Mouse (Mus musculus) retina, adult 2 months (tissue): ENCODE results near the gene Galnt14.

Experiments
- DNase-seq: peaks from one replicate; pipeline ENCODE4 v3.0.0-alpha.2; 2012; ENCODE audit warnings: low read depth, low spot score

Galnt14 gene

DNA sequence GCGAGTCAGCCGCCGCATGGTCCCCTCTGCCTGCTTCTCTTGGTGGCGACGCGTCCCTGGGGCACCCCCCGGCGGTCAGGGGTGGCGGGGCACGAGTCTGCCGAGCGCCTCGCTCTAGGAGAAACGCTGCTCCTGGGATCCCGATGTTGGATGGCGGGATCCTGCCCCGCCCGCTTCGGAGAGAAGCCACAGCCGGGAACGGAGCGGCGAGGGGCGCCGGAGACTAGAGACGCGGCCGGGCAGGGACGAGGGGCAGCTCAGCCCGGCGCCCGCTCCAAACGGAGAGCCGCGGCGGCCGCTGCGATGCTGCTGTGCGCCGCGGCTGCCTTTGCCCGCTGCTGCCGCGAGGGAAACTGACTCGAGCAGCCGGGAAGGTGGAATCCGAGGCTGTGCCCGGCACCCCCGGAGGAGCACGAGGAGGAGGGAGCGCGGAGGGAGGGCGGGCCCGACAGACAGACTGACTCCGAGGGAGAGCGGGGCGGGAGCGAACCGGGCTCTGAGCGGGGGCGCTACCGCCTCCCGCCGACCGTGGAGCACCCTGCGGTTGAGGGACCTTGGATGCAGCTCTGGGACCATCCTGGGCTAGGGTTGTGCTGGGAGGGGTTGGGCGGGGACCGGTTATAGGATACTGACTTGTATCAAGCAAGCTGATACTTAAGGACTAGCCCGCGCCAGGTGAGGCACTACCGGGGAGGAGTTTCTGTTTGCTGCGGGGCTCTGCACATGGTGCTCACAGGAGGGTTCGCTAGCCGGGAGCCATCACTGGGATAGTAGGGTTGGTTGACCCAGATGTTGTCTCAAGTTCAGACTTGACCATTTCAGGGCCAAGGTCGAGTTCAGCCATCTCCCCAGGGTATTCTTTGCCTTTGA is at the start of gene Galnt14:
Galnt14 (minus strand) TSS at position 412 of the 870 bp plus-strand sequence.
- DNase-seq = no peak

DNA sequence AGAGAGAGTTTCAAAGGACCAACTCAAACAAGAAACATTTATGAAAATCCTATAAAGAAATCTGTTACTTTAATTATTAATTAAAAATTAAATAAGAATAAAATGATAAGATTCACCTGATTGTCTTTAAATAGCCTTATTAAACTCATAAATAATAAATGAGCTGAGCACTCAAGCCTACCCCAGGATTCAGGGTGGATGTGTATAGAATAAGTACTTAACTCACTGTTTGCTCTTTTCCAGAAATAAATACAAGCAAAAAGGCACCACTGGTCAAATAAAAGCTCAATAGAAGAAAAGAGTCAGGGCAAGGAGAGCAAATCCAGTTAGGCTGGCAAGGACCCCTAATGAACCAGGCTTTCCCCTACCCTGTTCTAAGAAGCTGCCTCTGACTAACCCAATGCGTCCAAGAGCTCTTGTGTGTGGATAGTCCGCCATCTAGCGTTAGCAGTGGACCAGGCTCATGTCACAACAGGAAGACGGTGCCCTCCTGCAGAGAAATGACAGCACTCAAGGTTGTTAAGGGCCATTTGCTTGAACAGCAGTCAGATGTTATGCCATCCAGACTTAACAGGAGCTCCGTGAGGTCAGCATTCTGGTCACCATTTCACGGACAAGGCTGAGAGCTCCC is 33.5 kb upstream of the Galnt14 start:
- DNase-seq = peak; percentile 57

DNA sequence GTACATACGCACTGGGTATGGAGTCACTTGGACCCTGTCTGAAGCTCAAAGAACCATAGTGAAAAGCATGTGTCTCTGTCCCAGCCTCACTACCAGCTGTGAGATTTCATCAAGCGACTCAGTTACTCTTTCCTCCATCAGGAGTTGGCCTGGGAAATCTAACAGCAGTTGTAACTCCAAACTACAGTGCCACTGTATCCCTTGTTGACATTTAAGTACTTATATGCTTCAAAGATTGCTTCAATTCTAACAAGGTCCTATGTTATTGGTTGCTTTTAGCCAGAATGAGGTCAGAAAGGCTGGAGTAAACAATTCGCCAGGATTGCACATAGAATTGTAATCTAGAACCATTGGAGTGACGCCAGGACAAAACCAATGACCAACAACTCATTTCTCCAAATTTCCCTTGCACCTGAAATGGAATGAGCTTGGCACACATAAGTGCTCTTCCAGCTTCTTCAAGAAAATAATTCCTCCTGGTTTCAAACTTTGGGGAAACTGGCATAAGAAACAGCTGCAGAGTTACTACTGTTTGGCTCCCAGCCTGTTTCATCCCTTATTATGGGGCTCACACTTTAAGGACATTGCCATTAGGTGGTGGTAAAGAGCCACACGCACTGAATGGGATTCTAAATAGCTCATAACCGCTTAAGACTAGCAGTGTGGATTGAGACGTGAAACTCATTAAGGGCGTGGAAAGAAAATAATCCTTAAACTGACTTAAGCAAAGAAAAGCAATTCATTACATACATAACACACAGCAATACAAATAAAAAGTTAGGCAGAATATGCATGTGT is 13.8 kb upstream of the Galnt14 start:
- no peak for DNase-seq

DNA sequence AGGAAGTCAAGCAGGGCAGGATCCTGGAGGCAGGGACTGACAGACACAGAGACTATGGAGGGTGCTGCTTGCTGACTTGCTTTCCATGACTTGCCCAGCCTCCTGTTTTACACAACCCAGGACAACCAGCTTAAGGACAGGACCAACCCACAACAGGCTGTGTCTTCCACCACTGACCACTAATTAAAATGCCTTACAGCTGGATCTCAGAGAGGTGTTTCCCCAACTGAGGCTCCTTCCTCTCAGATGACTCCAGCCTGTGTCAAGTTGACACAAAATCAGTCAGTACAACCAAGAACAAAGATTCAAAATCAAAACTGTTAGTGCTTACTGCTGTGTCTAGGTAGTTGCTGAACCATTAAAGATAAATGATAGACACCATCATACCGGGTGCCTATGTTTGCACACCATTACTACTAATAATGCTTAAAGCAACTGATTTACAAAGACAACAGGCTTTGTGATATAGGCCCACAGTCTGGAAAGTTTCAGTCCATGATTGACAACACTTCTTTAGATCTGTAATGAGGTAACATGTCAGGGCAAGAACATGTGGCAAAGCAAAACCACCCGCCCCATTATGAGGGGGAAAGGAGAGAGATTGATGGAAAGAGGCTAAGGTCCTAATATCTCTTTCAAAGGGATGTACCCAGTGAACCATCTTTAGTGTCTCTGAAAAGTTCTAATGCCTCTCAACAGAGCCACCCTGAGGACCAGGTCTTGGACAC is 8.9 kb upstream of the Galnt14 start:
- no peak for DNase-seq

DNA sequence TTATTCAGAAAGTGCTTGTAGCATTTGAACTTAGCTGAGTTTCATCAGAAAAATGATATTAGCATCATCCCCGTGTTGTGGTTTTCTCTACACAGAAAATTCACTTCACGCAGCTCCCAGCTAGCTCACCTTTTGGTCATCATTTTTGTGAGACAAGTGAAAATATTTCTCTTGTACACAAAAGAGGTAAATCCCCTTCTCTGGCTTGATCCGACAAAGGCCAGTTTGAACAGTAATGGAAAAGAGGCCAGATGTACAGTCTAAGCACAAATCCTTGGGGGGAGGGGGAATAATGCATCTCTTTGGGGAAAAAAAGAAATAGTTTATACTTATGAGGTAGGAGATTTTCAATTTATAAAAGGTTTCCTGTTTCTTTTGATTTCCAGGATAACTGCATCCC is 6.4 kb upstream of the Galnt14 start:
- no peak for DNase-seq

DNA sequence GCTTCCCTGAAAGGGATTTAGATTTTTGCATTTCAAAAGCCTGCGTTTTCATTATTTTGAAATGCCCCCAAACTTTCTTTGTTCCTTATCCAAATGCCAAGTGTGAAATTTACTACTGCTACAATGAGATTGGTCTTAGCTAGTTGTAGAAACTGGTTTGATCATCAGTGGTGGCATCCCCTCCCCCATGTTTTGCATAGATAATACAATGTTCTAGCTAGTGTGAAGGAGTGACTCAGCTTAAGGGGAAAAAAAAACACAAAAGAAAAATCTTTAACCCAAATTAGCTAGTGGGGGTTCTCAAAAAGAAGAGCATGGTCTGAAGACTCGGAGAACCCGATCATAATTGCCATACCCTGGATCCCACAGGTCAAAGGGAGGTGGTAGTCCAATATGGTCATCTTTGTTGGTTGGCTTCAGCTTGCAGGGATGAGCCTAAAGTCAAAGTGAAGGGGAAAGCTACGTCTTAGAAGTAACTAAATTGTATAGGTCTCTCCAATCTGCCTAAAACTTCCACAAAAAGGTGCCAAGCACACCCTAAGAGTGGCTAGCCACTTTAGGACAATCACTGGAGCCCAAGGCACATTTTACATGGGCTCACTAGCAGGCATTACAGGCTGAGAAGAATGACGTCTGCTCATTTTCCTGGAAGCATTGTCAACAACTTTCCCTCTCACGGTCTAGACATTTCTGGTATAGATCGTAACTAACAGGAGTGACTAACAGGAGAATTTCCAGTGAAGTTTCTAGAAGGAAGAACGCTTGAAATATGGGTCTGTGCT is 4.4 kb upstream of the Galnt14 start:
- no peak for DNase-seq

DNA sequence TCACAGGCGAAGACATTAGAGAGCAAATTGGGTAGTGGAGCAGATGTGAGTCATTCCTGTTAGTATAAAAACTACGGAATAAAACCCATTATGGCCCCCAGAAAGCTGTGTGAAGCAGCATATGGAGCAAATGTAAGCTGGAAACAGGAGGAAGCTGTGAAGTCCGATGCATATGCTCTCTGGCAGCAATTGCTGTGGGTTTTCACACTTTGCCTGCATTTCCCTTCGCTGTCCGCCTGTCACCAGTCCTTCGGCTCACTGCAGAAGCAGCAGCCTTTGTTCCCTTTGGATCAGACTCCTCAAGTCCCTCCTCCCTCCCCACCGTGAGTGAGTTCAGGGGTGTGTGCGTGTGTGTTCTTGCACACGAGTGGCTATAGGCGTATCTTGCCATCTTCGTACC is 3.1 kb upstream of the Galnt14 start:
- no peak for DNase-seq

DNA sequence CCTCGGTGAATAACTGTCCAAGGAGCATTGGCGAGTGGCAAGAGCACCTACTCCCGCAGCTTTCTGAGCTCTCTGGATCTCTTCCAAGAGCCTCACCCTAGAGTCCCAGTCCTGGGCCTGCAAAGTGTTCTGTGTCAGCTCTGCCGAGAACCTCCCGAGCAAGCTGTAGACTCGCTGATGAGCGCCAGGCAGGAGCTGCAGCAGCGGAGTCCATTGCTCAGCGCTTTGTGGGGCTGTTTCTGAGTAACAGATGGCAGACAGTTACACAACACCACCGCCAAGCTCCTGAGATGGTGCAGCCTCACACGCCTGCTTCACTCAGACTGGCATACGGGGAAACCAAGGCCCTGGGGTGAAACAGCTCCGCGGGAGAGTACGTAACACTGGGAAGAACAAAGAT is 1.7 kb upstream of the Galnt14 start:
- DNase-seq = no peak

DNA sequence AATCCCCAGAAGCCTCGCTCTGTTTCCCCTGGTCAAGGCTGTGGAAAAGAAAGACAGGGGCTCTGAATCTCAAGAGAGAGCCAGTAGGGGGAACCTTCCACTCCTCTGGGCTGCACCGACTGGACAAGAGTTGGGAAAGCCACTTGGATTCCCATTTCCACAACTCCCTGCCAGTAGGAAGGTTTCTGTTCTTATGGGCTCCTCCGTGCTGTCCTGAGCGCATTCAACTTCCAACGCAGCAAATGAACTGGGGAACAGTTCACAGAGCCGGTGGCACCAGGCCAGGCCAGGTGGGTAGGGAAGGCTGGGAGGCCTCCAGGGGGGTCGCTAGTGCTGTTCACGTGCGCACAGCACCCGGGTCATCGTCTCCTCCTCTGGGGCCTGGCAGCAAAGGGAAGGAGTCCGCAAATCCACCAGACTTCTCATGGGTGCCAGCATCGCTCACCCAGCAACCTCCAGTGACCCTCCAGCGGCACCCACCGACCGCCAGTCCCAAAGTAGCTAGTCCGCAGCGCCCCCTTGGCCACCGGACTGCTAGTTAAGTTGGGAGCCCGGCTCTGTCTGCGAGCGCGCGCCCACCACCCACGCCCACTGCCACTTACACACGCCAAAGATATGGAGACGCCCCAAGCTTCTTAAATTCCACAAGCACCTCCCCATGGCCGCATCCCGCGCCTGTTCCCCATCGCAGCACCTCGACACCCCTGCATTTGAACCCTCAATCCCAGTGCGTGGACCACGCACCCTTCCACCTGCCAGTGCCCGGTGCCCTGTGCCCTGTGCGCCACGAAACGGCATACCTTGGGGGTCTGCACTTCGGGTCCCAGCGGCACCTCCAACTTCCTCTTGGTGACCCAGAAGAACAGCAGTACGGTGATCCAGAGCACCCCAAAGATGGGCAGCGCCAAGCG is 867 bp downstream of the Galnt14 start:
- DNase-seq = no peak

DNA sequence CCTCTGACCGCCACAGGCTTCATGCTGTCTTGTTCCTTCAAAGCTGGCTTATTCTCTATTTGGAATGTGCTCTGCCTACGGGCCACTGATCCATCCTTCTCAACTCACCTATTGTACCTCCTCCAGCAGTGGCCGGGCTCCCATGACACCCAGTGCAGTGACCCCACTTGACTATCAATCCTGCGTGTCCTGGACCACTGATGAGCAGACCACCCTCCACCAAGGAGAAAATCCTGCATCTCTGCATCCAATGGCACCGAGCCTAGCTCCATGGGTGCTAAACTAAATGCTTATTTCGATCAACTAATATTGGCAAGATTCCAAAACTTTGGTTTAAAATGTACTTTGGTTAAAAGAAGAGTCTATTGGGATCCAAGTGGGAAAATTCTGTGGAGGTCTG is 1.8 kb downstream of the Galnt14 start:
- DNase-seq = no peak

DNA sequence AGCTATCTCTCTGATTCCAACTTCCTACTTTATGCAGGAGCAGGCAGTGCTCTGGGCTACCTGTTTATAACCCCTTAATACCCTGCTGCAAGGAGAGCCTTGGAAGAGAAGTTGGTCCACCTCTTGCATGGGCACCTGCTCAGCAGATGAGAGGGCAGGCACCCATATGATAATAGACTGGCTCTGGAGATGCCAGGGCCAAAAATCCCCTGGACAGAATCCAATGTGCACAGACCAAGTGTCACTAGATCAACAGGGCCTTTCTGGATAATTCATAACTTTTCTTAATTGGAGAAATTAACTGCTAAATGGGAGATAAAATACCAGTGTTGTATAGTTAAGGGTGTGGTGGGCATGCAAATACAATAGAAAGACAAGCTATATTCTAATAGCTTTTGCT is 6.7 kb downstream of the Galnt14 start:
- no peak for DNase-seq

DNA sequence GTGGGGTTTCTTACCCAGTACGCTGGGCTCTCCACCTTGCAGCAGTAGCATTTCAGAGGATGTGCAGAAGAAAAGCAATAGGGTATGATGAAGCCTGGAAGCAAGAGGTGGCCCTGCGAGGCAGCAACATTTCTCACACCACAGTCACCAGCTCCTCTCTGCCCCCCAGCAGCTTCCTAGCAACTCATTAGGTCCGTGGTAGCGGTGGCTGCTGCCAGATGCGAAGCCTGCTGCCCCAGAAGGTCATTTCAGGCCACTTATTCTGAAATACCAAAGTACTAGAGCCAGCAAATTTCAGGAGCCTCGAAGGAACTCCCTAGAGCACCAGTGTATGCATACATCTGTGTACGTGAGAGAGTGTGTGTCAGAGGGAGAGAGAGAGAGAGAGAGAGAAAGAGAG is 9.2 kb downstream of the Galnt14 start:
- DNase-seq = no peak

DNA sequence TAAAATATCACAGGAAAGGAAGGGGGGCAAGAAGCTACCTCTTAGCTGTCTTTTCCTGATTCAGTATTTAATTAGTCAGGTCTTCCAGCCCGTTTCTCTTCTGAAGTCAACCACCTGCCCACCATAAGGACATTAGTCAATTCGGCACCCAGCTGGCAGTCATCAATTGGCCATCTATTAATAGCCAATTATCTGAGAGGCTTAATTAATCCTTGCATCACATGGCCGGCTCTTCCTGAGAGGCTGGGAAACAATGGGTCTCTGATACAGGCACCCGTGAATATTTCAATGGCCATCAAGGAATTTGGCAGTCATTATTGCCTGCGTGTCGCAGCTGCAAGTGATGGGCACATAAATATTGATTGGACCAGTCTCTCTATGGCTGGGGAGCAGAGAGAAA is 10.4 kb downstream of the Galnt14 start:
- DNase-seq = no peak

DNA sequence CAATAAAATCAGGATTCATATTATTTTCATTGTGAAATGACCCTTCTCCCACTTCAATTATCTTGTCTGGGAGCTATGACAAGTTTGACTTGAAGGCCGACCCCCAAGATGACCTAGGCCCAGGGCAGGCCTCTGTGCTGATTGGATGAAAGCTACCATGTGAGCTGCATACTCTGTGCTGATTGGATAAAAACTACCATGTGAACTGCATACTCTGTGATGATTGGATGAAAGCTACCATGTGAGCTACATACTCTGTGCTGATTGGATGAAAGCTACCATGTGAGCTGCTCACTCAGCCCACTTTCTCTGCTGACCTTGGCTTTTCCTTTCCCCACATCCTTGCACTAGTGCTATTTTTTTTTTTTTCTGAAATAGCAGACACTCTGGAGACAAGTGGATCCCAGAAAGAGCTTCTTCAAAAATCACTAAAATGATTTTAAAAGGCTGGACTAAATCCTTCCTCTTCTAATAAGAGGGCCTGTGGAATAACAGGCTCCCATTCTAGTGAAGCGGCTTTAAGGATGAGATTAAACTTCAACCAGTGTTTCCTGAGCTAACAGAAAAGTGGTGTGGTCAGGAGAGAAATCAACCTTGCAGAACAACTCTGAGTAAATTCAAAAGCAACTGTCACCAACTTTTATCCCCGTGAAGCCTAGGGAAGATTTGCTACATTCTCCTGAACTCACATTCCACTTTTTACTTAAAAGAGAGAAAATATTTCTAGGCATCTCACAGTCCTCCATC is 15.9 kb downstream of the Galnt14 start:
- DNase-seq = no peak

DNA sequence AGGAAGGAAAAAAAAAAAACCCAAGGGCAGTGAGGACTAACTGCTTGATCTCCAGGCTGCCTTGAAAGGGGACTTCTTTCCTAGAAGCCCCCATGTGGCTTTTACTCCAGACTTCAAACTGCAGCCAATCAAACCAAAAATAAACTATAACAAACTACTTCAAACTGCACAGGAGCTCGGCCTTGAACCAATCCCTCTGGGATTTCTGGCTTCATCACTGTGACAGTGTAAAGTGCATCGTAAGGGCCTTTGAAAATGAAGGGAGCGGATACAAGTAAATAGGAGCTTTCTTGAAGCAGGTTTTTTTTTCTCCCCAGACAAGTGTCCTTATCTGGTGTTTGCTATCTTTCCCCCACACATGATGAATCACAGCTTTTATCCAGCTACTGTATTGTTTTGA is 22.0 kb downstream of the Galnt14 start:
- no peak for DNase-seq

DNA sequence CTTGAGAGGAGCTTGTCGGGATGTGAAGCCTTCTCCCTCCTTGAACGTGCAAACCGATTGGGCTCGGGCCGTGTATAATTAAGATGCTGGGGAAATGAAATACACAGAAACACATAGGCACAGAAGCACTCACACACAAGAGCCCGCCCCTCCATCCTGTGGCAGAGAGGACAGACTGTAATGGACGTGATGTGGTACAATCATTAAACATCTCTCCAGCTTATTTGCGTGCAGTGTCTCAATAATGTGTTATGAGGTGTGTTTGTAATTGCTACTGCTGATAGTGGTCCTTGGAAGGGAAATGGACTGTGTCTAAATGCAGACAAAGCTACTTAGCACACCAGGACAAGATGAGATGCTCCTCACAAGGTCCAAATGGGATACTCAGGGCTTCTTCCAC is 24.0 kb downstream of the Galnt14 start:
- DNase-seq = no peak

DNA sequence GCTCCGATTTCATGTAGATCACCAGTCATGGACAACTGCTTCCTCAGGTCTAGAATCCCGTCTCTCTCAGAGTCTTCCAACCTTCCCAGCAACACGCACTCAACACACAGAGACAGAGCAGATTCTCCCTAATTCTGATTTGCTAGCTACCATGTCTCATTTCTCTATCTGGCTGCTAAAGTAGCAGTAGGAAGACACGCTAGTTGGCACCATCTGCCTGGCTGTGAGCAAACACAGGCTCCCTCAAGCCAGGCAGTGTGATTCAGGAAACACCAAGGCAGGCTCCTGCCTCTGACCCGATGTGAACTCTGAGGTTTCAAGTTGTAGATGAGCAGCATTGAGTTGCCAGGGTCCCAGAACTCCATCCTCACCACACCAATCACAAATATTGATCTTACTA is 25.5 kb downstream of the Galnt14 start:
- no peak for DNase-seq

DNA sequence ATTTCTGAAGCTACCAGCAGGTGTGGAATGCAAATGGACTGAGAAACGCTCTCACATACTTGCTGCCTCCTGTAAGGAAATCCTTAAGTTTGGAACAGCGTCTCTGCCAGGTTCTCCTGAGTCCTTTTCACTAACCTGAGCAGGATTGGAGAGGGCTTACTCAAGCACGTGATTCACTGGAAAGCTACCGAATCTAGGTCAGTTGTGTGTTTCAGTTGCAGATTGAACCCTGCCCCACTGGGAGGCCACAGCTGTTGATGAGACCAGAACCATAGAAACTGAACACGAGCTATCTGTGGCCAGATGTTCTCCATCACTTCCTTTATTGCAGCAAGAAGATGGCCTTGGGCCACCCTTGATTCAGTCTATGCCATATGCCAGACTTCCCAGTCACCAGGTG is 38.3 kb downstream of the Galnt14 start:
- peak; percentile 11 for DNase-seq

DNA sequence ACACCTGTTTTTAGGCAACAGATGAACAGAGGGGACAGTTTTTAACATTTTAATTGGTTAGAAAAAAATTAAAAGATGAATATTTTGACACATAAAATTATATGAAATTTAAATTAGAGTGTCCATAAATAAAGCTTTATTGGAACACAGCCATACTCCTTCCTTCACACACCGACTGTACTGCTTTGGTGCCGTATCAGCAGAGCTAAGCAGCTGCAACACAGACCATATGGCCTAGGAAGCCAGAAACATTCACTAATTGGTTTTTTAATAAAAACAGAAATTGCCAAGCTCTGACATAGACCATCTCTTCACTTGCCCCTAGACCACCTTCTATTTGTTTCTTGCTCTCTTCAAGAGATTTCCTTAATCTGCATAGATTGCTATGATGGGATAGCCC is 40.2 kb downstream of the Galnt14 start:
- no peak for DNase-seq
